Mouse (Mus musculus): ENCODE measurements around the gene Gm21977. TPM values are rescaled to one million over a fixed set of nuclear protein-coding genes. Genes with fewer than 3 reads are reported as not detected.

Gene Gm21977
- polyA plus RNA-seq (2017; shearing (Covaris generic)), result not detected

DNA sequence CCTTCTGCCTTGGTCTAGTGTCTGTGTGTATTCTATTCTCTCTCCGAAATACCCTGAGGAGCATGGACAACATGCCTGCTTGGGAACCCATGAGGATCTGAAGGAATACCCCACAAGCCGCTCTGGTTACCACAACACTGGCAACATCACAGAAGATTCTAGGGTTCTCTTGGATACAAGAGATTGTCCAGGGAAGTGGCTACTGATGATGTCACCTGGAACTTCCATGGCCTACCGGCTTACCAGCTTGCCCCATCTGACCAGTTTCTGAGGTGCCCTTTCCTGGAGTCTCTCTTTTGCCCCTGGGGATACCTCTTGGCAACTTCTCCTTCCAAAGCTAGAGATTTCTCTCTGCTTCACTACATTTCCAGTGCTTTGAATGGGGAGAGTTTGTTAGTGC is at the start of gene Gm21977:
TSS of gene Gm21977 (minus strand) at position 101 of the 400 bp plus-strand sequence.

Other genes starting within 250 kb of the Gm21977 start
- under 1 TPM in 1 of 2 experiments, not detected in 1; 0.16 TPM for gene Gm3633, start 211.6 kb downstream of the Gm21977 start, polyA plus RNA-seq (2017; shearing (Covaris generic))
- gene Gm10378, start 197.5 kb downstream of the Gm21977 start, polyA plus RNA-seq (2017; shearing (Covaris generic)), result not detected
- not detected for gene Gm3015, start 84.7 kb downstream of the Gm21977 start, polyA plus RNA-seq (2017; shearing (Covaris generic))
- not detected for gene Gm10377, start 55.5 kb downstream of the Gm21977 start, polyA plus RNA-seq (2017; shearing (Covaris generic))
- gene Gm8082, start 140.1 kb upstream of the Gm21977 start, polyA plus RNA-seq (2017; shearing (Covaris generic)), result not detected
- not detected for gene Gm10376, start 162.2 kb upstream of the Gm21977 start, polyA plus RNA-seq (2017; shearing (Covaris generic))
- under 1 TPM in 1 of 2 experiments, not detected in 1; 0.27 TPM for gene Gm8094, start 223.2 kb upstream of the Gm21977 start, polyA plus RNA-seq (2017; shearing (Covaris generic))
- gene Gm8104, start 247.1 kb upstream of the Gm21977 start, polyA plus RNA-seq (2017; shearing (Covaris generic)), result not detected

All from activated CD4-positive, CD25-positive, alpha-beta regulatory T cell (primary cell).